Mouse (Mus musculus): ENCODE data around the gene Rab5c. TPM values are rescaled to one million over a fixed set of nuclear protein-coding genes. Genes with fewer than 3 reads are reported as not detected.

The Rab5c gene
- polyA plus RNA-seq, 1 experiment from 2014 or later = 39.4 TPM

- ATAC-seq (replicated peaks; ENCODE audit: low FRiP score) = no peak
- H3K4me2 ChIP-seq (ENCODE audit: low read depth, low read length, severe bottlenecking) = no peak overlapping the region
These were observed 19.6 kb upstream of the Rab5c start for GRCm38 (mm10) chr11:100757566-100757965.

GRCm38 (mm10) chr11:100756476-100756875 lies 18.5 kb upstream of the Rab5c start:
- H3K27ac ChIP-seq (ENCODE audit: low read depth, low read length) = no peak overlapping the region

More at GRCm38 (mm10) chr11:100757566-100757965, 19.6 kb upstream of the Rab5c start:
- WGBS = 92% methylated on average over 12 of the region's 12 CpGs
- H3K4me3 ChIP-seq (ENCODE audit: low read depth, low read length) = no peak overlapping the region
- DNase-seq (ENCODE audit: low spot score) = no peak
- H3K36me3 ChIP-seq (ENCODE audit: control insufficient read depth, insufficient read depth, low read length) = no peaks in the 10 kb centered on the region
- no peak overlapping the region for H3K9ac ChIP-seq (ENCODE audit: low read length)
- peaks cover 8% of the 10 kb centered on the region; the same call in 1 of the 2 replicates for H3K4me1 ChIP-seq (replicated peaks; ENCODE audit: control insufficient read depth, insufficient read depth, low read length)
- peaks cover 13% of the 10 kb centered on the region for H3K27me3 ChIP-seq (ENCODE audit: control insufficient read depth, insufficient read depth, low read length)
- no peak overlapping the region for H3K27ac ChIP-seq (ENCODE audit: low read depth, low read length)
- no peaks in the 10 kb centered on the region for H3K9me3 ChIP-seq (ENCODE audit: control insufficient read depth, low read length)

GRCm38 (mm10) chr11:100754693-100755057 lies 16.7 kb upstream of the Rab5c start:
- peaks cover 8% of the 10 kb centered on the region for H3K27me3 ChIP-seq (ENCODE audit: control insufficient read depth, insufficient read depth, low read length)
- WGBS = 88% methylated on average over 3 of the region's 3 CpGs

More at GRCm38 (mm10) chr11:100756476-100756875, 18.5 kb upstream of the Rab5c start:
- no peak for ATAC-seq (replicated peaks; ENCODE audit: low FRiP score)
- DNase-seq (ENCODE audit: low spot score) = no peak
- no peak overlapping the region for H3K9ac ChIP-seq (ENCODE audit: low read length)
- no peak overlapping the region for H3K4me2 ChIP-seq (ENCODE audit: low read depth, low read length, severe bottlenecking)
- H3K4me3 ChIP-seq (ENCODE audit: low read depth, low read length) = no peak overlapping the region
- peaks cover 8% of the 10 kb centered on the region; the same call in 1 of the 2 replicates for H3K4me1 ChIP-seq (replicated peaks; ENCODE audit: control insufficient read depth, insufficient read depth, low read length)
- H3K9me3 ChIP-seq (ENCODE audit: control insufficient read depth, low read length) = no peaks in the 10 kb centered on the region
- H3K27me3 ChIP-seq (ENCODE audit: control insufficient read depth, insufficient read depth, low read length) = peaks cover 13% of the 10 kb centered on the region
- WGBS = 74% methylated on average over 6 of the region's 6 CpGs
- H3K36me3 ChIP-seq (ENCODE audit: control insufficient read depth, insufficient read depth, low read length) = no peaks in the 10 kb centered on the region

GRCm38 (mm10) chr11:100754021-100754692 lies 16.1 kb upstream of the Rab5c start:
- DNase-seq (ENCODE audit: low spot score) (no peak), ATAC-seq (replicated peaks; ENCODE audit: low FRiP score) (no peak)
- Histone ChIP-seq H3K36me3 (ENCODE audit: control insufficient read depth, insufficient read depth, low read length) (no peaks in the 10 kb centered on the region), H3K4me1 (replicated peaks; ENCODE audit: control insufficient read depth, insufficient read depth, low read length) (peaks cover 2% of the 10 kb centered on the region; the same call in 1 of the 2 replicates), H3K9ac (ENCODE audit: low read length) (no peak overlapping the region), H3K9me3 (ENCODE audit: control insufficient read depth, low read length) (no peaks in the 10 kb centered on the region), H3K27me3 (ENCODE audit: control insufficient read depth, insufficient read depth, low read length) (peaks cover 5% of the 10 kb centered on the region), H3K4me2 (ENCODE audit: low read depth, low read length, severe bottlenecking) (no peak overlapping the region), H3K4me3 (ENCODE audit: low read depth, low read length) (no peak overlapping the region), H3K27ac (ENCODE audit: low read depth, low read length) (no peak overlapping the region)
- WGBS = 86% methylated on average over 12 of the region's 12 CpGs

More at GRCm38 (mm10) chr11:100754693-100755057, 16.7 kb upstream of the Rab5c start:
- no peak for ATAC-seq (replicated peaks; ENCODE audit: low FRiP score)
- H3K4me1 ChIP-seq (replicated peaks; ENCODE audit: control insufficient read depth, insufficient read depth, low read length) = peaks cover 5% of the 10 kb centered on the region; the same call in 1 of the 2 replicates
- H3K9me3 ChIP-seq (ENCODE audit: control insufficient read depth, low read length) = no peaks in the 10 kb centered on the region
- H3K4me2 ChIP-seq (ENCODE audit: low read depth, low read length, severe bottlenecking) = no peak overlapping the region
- no peak overlapping the region for H3K9ac ChIP-seq (ENCODE audit: low read length)
- no peak overlapping the region for H3K27ac ChIP-seq (ENCODE audit: low read depth, low read length)
- DNase-seq (ENCODE audit: low spot score) = no peak
- no peaks in the 10 kb centered on the region for H3K36me3 ChIP-seq (ENCODE audit: control insufficient read depth, insufficient read depth, low read length)
- H3K4me3 ChIP-seq (ENCODE audit: low read depth, low read length) = no peak overlapping the region

- WGBS = 50% methylated on average over 10 of the region's 10 CpGs
These were observed 14.3 kb upstream of the Rab5c start for GRCm38 (mm10) chr11:100752294-100752693.

GRCm38 (mm10) chr11:100750127-100750526 lies 12.1 kb upstream of the Rab5c start:
- Histone ChIP-seq H3K4me3 (ENCODE audit: low read depth, low read length) (no peak overlapping the region), H3K4me2 (ENCODE audit: low read depth, low read length, severe bottlenecking) (no peak overlapping the region), H3K36me3 (ENCODE audit: control insufficient read depth, insufficient read depth, low read length) (no peaks in the 10 kb centered on the region), H3K9me3 (ENCODE audit: control insufficient read depth, low read length) (no peaks in the 10 kb centered on the region), H3K27ac (ENCODE audit: low read depth, low read length) (no peak overlapping the region), H3K4me1 (replicated peaks; ENCODE audit: control insufficient read depth, insufficient read depth, low read length) (no peaks in the 10 kb centered on the region), H3K9ac (ENCODE audit: low read length) (no peak overlapping the region), H3K27me3 (ENCODE audit: control insufficient read depth, insufficient read depth, low read length) (no peaks in the 10 kb centered on the region)
- ATAC-seq (replicated peaks; ENCODE audit: low FRiP score) (no peak), DNase-seq (ENCODE audit: low spot score) (no peak)
- 89% methylated on average over 16 of the region's 16 CpGs for WGBS

More at GRCm38 (mm10) chr11:100752294-100752693, 14.3 kb upstream of the Rab5c start:
- Histone ChIP-seq H3K36me3 (ENCODE audit: control insufficient read depth, insufficient read depth, low read length) (no peaks in the 10 kb centered on the region), H3K27me3 (ENCODE audit: control insufficient read depth, insufficient read depth, low read length) (no peaks in the 10 kb centered on the region), H3K9ac (ENCODE audit: low read length) (no peak overlapping the region), H3K4me2 (ENCODE audit: low read depth, low read length, severe bottlenecking) (no peak overlapping the region), H3K4me3 (ENCODE audit: low read depth, low read length) (no peak overlapping the region), H3K4me1 (replicated peaks; ENCODE audit: control insufficient read depth, insufficient read depth, low read length) (no peaks in the 10 kb centered on the region), H3K27ac (ENCODE audit: low read depth, low read length) (no peak overlapping the region), H3K9me3 (ENCODE audit: control insufficient read depth, low read length) (no peaks in the 10 kb centered on the region)
- no peak for DNase-seq (ENCODE audit: low spot score)
- ATAC-seq (replicated peaks; ENCODE audit: low FRiP score) = no peak

GRCm38 (mm10) chr11:100749469-100749868 lies 11.5 kb upstream of the Rab5c start:
- Histone ChIP-seq H3K27ac (ENCODE audit: low read depth, low read length) (no peak overlapping the region), H3K9ac (ENCODE audit: low read length) (no peak overlapping the region), H3K36me3 (ENCODE audit: control insufficient read depth, insufficient read depth, low read length) (no peaks in the 10 kb centered on the region), H3K4me1 (replicated peaks; ENCODE audit: control insufficient read depth, insufficient read depth, low read length) (no peaks in the 10 kb centered on the region), H3K4me2 (ENCODE audit: low read depth, low read length, severe bottlenecking) (no peak overlapping the region), H3K9me3 (ENCODE audit: control insufficient read depth, low read length) (no peaks in the 10 kb centered on the region), H3K27me3 (ENCODE audit: control insufficient read depth, insufficient read depth, low read length) (no peaks in the 10 kb centered on the region), H3K4me3 (ENCODE audit: low read depth, low read length) (no peak overlapping the region)
- no peak for ATAC-seq (replicated peaks; ENCODE audit: low FRiP score)
- WGBS = 60% methylated on average over 25 of the region's 25 CpGs
- DNase-seq (ENCODE audit: low spot score) = no peak

- WGBS = 84% methylated on average over 4 of the region's 4 CpGs
- Histone ChIP-seq H3K27me3 (ENCODE audit: control insufficient read depth, insufficient read depth, low read length) (no peaks in the 10 kb centered on the region), H3K9ac (ENCODE audit: low read length) (no peak overlapping the region), H3K4me1 (replicated peaks; ENCODE audit: control insufficient read depth, insufficient read depth, low read length) (no peaks in the 10 kb centered on the region), H3K4me2 (ENCODE audit: low read depth, low read length, severe bottlenecking) (no peak overlapping the region), H3K9me3 (ENCODE audit: control insufficient read depth, low read length) (no peaks in the 10 kb centered on the region), H3K27ac (ENCODE audit: low read depth, low read length) (no peak overlapping the region), H3K4me3 (ENCODE audit: low read depth, low read length) (no peak overlapping the region), H3K36me3 (ENCODE audit: control insufficient read depth, insufficient read depth, low read length) (no peaks in the 10 kb centered on the region)
- no peak for ATAC-seq (replicated peaks; ENCODE audit: low FRiP score)
- no peak for DNase-seq (ENCODE audit: low spot score)
These were observed 10.6 kb upstream of the Rab5c start for GRCm38 (mm10) chr11:100748620-100749019.

- H3K27ac ChIP-seq (ENCODE audit: low read depth, low read length) = no peak overlapping the region
- no peaks in the 10 kb centered on the region for H3K4me1 ChIP-seq (replicated peaks; ENCODE audit: control insufficient read depth, insufficient read depth, low read length)
- no peak for DNase-seq (ENCODE audit: low spot score)
- H3K9me3 ChIP-seq (ENCODE audit: control insufficient read depth, low read length) = no peaks in the 10 kb centered on the region
- no peak overlapping the region for H3K9ac ChIP-seq (ENCODE audit: low read length)
- WGBS = 70% methylated on average over 5 of the region's 5 CpGs
- no peak overlapping the region for H3K4me3 ChIP-seq (ENCODE audit: low read depth, low read length)
- no peaks in the 10 kb centered on the region for H3K27me3 ChIP-seq (ENCODE audit: control insufficient read depth, insufficient read depth, low read length)
- no peaks in the 10 kb centered on the region for H3K36me3 ChIP-seq (ENCODE audit: control insufficient read depth, insufficient read depth, low read length)
- no peak overlapping the region for H3K4me2 ChIP-seq (ENCODE audit: low read depth, low read length, severe bottlenecking)
- no peak for ATAC-seq (replicated peaks; ENCODE audit: low FRiP score)
These were observed 9.1 kb upstream of the Rab5c start for GRCm38 (mm10) chr11:100747114-100747513.

Data from forebrain, embryonic 11.5 days (tissue).